Mouse (Mus musculus) forebrain, embryonic 15.5 days (tissue): Measurements from ENCODE around the gene Smg7. TPM values are rescaled to one million over a fixed set of nuclear protein-coding genes. Genes with fewer than 3 reads are reported as not detected.

Experiments used
- ATAC-seq: fragments of 200-750 bp; cut with Nextera tagmentation; replicated peaks from 2 replicates; pipeline ENCODE4 v1.8.0; 2017; ENCODE audit warnings: mild to moderate bottlenecking, moderate TSS enrichment, moderate library complexity
- H3K27ac ChIP-seq: fragments of 300-500 bp; sonication (generic); replicated peaks from 2 replicates; pipeline ENCODE4 v1.5.1; 2015; ENCODE audit warnings: mild to moderate bottlenecking, inconsistent platforms
- H3K27me3 ChIP-seq: fragments of 300-500 bp; sonication (generic); 2 replicates; pipeline ENCODE4 v1.6.1; 2015; ENCODE audit warnings: inconsistent platforms
- H3K36me3 ChIP-seq: fragments of 300-500 bp; sonication (generic); 2 replicates; pipeline ENCODE4 v1.6.1; 2015; ENCODE audit warnings: mild to moderate bottlenecking, inconsistent platforms
- H3K4me1 ChIP-seq: fragments of 300-500 bp; sonication (generic); 2 replicates; pipeline ENCODE4 v1.6.1; 2015; ENCODE audit warnings: inconsistent platforms
- H3K4me2 ChIP-seq: fragments of 300-500 bp; sonication (generic); replicated peaks from 2 replicates; pipeline ENCODE4 v1.6.1; 2015; ENCODE audit warnings: mild to moderate bottlenecking, inconsistent platforms
- H3K4me3 ChIP-seq: fragments of 300-500 bp; sonication (generic); 2 replicates; pipeline ENCODE4 v1.5.1; 2015; ENCODE audit warnings: mild to moderate bottlenecking, inconsistent platforms
- H3K9ac ChIP-seq: fragments of 300-500 bp; sonication (generic); replicated peaks from 2 replicates; pipeline ENCODE4 v1.6.1; 2015; ENCODE audit warnings: mild to moderate bottlenecking, inconsistent platforms
- H3K9me3 ChIP-seq: fragments of 300-500 bp; sonication (generic); 2 replicates; pipeline ENCODE4 v1.6.1; 2016; ENCODE audit warnings: inconsistent platforms
- WGBS: fragments of 180-500 bp; shearing (Covaris S2); methylation state at CpG from one replicate; pipeline ENCODE4 v1.1.7; 2015; ENCODE audit warnings: mixed read lengths; 5-methylcytosine and 5-hydroxymethylcytosine counted together
- polyA plus RNA-seq: library from polyadenylated mRNA; unstranded; fragments of >200 nt; fragmentation: Nextera tagmentation; extraction: Ambion mirVana; gene quantifications from 2 replicates; pipeline ENCODE4 v1.2.1, GENCODE M21; 2015

Smg7 gene
- polyA plus RNA-seq, 1 experiment from 2014 or later: 30.8 TPM

DNA sequence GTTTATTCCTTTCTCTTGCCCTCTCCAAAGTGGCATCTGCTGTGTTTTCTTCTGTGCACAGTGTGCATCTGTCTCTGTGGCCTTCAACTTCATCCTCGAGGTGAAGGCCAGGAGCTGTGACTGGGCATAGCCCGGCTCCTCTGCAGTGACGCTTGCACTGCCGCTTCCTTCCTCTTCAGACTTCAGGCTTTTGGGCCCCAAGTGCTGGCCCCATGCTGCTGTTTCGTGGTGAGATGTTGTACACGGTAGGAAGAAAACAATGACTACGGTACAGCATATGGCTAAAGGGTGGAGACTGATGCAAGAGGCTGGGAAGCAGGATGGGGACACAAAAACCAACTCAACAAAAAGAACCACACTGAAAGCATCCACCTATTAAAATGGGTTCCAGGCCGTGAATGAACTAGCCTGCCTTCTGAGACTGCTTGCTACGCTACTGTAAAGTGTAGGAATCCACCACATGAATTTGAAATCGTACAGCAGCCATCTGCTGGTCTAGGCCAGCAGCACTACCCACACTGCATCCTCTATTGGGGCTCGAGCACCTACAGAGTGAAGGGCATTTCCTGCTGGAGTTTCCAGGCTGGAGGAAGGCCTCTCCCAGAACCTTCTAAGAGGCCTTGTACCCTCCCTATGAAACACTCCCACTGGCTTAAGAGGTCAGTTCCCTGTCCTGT is 64.3 kb downstream of the Smg7 start:
- H3K27me3 ChIP-seq: no peaks in the 10 kb centered on the region
- H3K4me1 ChIP-seq: no peaks in the 10 kb centered on the region
- H3K9me3 ChIP-seq: no peaks in the 10 kb centered on the region
- no peak overlapping the region for H3K27ac ChIP-seq
- peaks cover 57% of the 10 kb centered on the region for H3K36me3 ChIP-seq
- no peak overlapping the region for H3K9ac ChIP-seq
- no peak for ATAC-seq
- H3K4me3 ChIP-seq: no peak overlapping the region
- no peak overlapping the region for H3K4me2 ChIP-seq
- 87% methylated on average over 11 of the region's 11 CpGs for WGBS

DNA sequence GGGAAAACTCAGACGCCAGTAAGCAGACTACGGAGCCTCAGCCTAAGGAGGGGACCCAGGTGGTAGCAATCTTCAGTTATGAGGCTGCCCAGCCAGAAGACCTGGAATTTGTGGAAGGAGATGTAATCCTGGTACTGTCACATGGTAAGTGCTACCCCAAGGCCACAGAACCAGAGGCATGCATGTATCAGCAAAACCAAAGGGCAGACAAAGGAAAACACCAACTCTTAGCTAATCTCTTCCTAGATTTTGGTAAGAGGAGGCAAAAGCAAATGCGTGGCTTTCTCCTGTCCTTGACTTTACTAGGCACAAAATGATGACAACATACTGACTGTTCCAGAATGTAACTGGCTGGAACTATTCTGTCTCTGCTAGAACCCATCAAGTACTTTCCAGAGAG is 67.4 kb downstream of the Smg7 start:
- H3K27ac ChIP-seq: no peak overlapping the region
- WGBS: 92% methylated on average over 3 of the region's 3 CpGs
- peaks cover 5% of the 10 kb centered on the region; the same call in 1 of the 2 replicates for H3K4me1 ChIP-seq
- H3K9me3 ChIP-seq: no peaks in the 10 kb centered on the region
- H3K4me2 ChIP-seq: no peak overlapping the region
- H3K4me3 ChIP-seq: no peak overlapping the region
- H3K9ac ChIP-seq: no peak overlapping the region
- no peaks in the 10 kb centered on the region for H3K27me3 ChIP-seq
- peaks cover 32% of the 10 kb centered on the region for H3K36me3 ChIP-seq
- ATAC-seq: no peak

DNA sequence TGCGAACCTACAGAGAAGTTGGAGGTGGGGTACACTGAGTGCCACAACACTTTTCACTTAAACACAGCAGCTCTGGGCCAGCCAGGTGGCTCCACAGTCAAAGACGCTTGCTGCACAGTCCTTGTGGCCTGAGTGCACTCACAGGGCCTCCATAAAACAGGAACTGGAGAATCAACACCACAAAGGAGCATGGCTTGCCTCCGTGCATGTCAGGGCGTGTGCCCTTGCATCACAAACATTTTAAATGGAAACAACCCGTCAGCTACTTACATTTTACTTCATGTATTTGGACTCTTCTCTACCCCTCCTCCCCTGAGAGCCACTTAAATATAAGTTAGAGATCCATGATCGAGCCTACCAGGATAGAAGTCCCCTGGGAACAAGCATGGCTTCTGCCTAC is 70.1 kb downstream of the Smg7 start:
- Histone ChIP-seq H3K4me1 (peaks cover 5% of the 10 kb centered on the region; the same call in 1 of the 2 replicates), H3K4me2 (no peak overlapping the region), H3K36me3 (peaks cover 11% of the 10 kb centered on the region), H3K4me3 (no peak overlapping the region), H3K9ac (no peak overlapping the region), H3K9me3 (no peaks in the 10 kb centered on the region), H3K27ac (no peak overlapping the region), H3K27me3 (no peaks in the 10 kb centered on the region)
- 90% methylated on average over 6 of the region's 6 CpGs for WGBS
- no peak for ATAC-seq

DNA sequence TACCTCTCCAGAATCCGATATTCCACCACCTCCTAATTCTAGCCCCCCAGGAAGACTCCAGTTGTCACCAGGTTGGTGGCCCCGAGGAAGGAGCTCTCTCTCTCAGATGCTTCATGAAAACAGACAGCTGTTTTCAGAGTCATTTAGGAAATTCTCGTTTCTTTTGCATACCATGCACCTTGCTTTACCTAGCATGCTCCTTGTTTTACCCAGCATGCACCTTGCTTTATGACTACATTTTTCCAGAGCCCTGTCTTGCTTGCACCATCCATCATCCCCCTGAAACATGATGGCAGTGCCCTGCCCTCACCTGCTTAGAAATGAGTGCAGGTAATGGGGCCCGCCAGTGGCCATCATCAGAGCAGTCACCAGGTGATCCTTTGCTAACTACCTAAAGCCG is 70.8 kb downstream of the Smg7 start:
- Histone ChIP-seq H3K27me3 (no peaks in the 10 kb centered on the region), H3K4me1 (peaks cover 5% of the 10 kb centered on the region; the same call in 1 of the 2 replicates), H3K4me2 (no peak overlapping the region), H3K9ac (no peak overlapping the region), H3K9me3 (no peaks in the 10 kb centered on the region), H3K27ac (peak overlapping the region; percentile 56; the same call in 1 of the 2 replicates), H3K4me3 (no peak overlapping the region), H3K36me3 (peaks cover 9% of the 10 kb centered on the region)
- ATAC-seq: no peak
- 82% methylated on average over 5 of the region's 5 CpGs for WGBS

DNA sequence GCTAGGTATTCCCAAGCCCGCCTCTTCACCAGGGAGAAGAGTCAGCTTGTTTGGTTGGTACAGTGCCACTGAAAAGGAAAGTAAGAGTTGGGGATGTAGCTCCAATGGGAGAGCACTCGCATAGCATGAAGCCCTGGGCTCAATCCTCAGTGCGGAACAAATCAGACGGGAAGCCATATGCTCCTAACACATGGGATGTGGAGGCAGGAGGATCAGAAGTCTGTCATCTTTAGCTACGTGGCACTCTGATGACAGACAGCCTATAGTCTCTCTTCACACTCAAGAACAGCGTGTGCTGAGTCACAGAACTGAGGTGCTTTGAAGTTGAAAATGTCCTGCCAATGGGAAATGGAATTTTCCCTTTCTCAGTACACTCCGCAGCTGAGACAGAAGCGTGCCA is 71.4 kb downstream of the Smg7 start:
- ATAC-seq: peak; percentile 80
- 66% methylated on average over 8 of the region's 8 CpGs for WGBS

DNA sequence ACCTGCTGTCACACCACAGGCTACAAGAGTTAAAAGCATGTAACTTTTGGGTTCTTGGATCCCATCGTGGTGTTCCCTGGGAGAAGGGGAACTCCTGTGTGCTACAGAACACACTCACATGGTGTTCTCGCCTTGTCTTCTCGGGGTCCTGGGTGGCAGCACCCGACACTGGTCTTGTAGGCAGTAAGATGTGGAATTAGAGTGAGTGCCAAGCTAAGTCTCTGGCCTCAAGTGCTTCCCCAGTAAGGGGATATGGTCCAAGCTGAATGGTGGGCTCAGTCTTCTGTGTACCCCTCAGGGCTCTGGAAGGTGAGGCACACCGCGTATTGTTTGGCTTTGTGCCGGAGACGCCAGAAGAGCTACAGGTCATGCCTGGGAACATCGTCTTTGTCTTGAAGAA is 72.4 kb downstream of the Smg7 start:
- Histone ChIP-seq H3K36me3 (peaks cover 2% of the 10 kb centered on the region; the same call in 1 of the 2 replicates), H3K4me3 (no peak overlapping the region), H3K9ac (no peak overlapping the region), H3K9me3 (no peaks in the 10 kb centered on the region), H3K4me1 (peaks cover 5% of the 10 kb centered on the region; the same call in 1 of the 2 replicates), H3K27me3 (no peaks in the 10 kb centered on the region), H3K27ac (no peak overlapping the region), H3K4me2 (no peak overlapping the region)
- ATAC-seq: no peak
- WGBS: 95% methylated on average over 9 of the region's 9 CpGs

More for the DNA sequence above, 71.4 kb downstream of the Smg7 start:
- Histone ChIP-seq H3K9me3 (no peaks in the 10 kb centered on the region), H3K27me3 (no peaks in the 10 kb centered on the region), H3K4me1 (peaks cover 5% of the 10 kb centered on the region; the same call in 1 of the 2 replicates), H3K36me3 (peaks cover 9% of the 10 kb centered on the region), H3K4me3 (no peak overlapping the region), H3K4me2 (no peak overlapping the region), H3K27ac (peak overlapping the region; percentile 56), H3K9ac (no peak overlapping the region)

DNA sequence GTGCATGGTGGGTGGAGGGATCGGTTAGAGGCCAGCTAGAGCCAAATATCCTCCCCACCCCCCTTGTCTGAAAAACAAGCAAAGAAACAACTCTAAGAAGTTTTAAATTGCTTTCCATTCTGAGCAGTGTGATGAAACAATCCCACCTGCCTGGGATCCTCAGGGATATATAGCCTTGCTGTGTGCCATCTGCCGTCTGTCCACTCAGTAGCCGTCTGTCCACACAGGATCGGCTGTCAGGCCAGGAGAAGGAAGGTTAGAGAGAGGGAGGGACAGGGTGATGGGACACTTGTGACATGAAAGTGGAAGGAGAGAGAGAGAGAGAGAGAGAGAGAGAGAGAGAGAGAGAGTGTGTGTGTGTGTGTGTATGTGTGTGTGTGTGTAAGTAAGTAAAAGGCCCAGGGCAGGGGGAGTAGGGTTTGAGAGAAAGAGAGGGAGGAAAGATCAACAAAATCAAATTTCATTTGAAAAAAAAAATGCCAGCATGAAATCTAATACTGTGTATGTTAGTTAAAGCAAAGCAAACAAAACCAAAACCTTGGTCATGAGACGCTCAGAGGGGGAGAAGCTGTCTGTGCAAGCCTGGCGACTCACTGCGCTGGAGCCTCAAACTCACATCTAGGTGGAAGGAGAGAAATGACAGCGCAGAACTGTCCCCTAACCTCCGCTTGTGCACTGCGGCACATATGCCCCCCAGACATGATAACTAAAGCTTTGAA is 73.7 kb downstream of the Smg7 start:
- no peak for ATAC-seq
- no peaks in the 10 kb centered on the region for H3K27me3 ChIP-seq
- no peak overlapping the region for H3K4me3 ChIP-seq
- H3K9me3 ChIP-seq: no peaks in the 10 kb centered on the region
- H3K36me3 ChIP-seq: 0 out of 2 replicates have a peak, but pooled peaks cover 2% of the 10 kb centered on the region
- H3K4me1 ChIP-seq: peaks cover 5% of the 10 kb centered on the region; the same call in 1 of the 2 replicates
- no peak overlapping the region for H3K27ac ChIP-seq
- WGBS: 89% methylated on average over 10 of the region's 10 CpGs
- H3K9ac ChIP-seq: no peak overlapping the region
- no peak overlapping the region for H3K4me2 ChIP-seq

DNA sequence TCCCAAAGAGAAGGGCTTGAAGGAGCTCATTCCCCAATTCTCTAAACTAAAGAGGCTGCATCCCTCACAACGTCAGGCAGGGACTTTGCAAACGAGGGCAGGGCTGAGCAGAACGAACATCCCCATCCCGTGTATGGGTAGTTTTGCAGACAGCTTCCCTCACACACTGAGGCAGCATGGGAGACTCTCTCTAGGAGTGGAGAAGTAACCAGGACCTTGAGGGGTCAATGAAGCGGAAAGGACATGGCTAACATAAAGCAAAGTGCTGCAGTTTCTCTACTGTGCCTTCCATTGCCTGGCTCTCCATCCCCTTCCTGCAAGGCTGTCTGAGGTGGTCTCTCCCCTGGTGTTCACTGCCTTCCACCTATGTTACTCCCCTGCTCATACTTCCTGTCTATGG is 74.3 kb downstream of the Smg7 start:
- H3K9me3 ChIP-seq: no peaks in the 10 kb centered on the region
- no peak overlapping the region for H3K4me2 ChIP-seq
- H3K4me3 ChIP-seq: no peak overlapping the region
- no peak overlapping the region for H3K9ac ChIP-seq
- peaks cover 5% of the 10 kb centered on the region; the same call in 1 of the 2 replicates for H3K4me1 ChIP-seq
- no peak overlapping the region for H3K27ac ChIP-seq
- 0 out of 2 replicates have a peak, but pooled peaks cover 2% of the 10 kb centered on the region for H3K36me3 ChIP-seq
- no peak for ATAC-seq
- 63% methylated on average over 5 of the region's 5 CpGs for WGBS
- H3K27me3 ChIP-seq: no peaks in the 10 kb centered on the region

DNA sequence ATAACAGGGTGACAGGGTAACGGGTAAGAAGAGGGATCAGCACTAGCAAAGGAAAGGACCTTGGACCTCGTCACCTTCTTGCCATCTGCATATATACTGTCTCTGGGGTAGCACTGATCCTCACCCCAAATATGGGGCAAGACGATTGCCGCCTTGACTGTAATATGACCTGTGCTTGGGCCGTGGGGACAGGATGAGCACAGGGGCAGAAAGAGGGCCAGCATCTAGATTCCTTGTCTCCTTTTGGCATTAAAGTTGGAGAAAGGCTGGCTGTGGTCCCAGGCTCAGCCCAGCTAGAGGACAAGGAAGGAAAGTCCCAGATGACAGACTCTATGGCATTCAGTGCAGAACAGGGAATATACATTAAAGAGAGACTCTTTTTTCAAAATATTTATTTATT is 76.0 kb downstream of the Smg7 start:
- no peak for ATAC-seq
- Histone ChIP-seq H3K4me3 (no peak overlapping the region), H3K9ac (no peak overlapping the region), H3K27me3 (no peaks in the 10 kb centered on the region), H3K4me2 (no peak overlapping the region), H3K36me3 (no peaks in the 10 kb centered on the region), H3K27ac (no peak overlapping the region), H3K9me3 (no peaks in the 10 kb centered on the region), H3K4me1 (peaks cover 5% of the 10 kb centered on the region; the same call in 1 of the 2 replicates)
- WGBS: 88% methylated on average over 5 of the region's 5 CpGs

DNA sequence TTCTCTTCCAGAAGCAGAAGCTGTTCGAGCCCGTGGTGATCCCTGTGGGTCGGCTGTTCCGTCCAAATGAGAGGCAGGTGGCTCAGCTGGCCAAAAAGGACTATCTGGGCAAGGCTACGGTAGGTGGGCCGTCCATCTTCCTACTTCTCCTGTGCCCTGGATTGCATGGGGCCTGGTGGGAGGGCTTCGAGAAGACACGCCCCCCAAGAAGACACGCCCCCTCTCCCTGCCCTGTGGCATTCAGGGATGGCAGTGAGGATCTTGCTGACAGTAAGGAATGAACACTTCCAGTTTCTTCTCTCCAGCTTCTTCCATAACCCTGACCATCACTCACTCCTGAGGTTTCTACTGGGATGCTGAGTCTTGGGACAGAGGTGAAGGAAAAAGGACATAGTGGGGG is 78.2 kb downstream of the Smg7 start:
- Histone ChIP-seq H3K9ac (no peak overlapping the region), H3K9me3 (no peaks in the 10 kb centered on the region), H3K27me3 (no peaks in the 10 kb centered on the region), H3K4me1 (no peaks in the 10 kb centered on the region), H3K4me2 (no peak overlapping the region), H3K27ac (no peak overlapping the region), H3K36me3 (no peaks in the 10 kb centered on the region), H3K4me3 (no peak overlapping the region)
- 76% methylated on average over 9 of the region's 9 CpGs for WGBS
- no peak for ATAC-seq

DNA sequence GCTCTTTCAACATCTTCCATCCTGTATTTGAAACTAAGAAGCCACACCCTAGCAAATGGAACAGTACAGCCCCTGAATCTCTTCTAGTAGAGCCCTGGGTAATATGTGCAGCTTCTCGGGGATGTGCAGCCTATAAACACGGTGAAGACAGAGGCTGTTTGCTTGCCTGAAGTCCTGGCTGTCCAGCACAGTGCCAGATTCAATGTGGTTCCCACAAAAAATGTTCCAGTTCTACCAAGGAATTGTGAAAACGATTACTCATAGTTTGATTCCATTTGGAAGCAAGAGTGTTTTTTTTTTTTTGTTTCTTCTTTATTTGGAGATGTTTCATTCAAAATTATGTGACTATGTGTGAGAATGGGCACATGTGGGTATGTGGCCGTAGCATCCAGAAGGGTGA is 80.7 kb downstream of the Smg7 start:
- ATAC-seq: no peak
- Histone ChIP-seq H3K9me3 (no peaks in the 10 kb centered on the region), H3K4me2 (no peak overlapping the region), H3K36me3 (no peaks in the 10 kb centered on the region), H3K27me3 (no peaks in the 10 kb centered on the region), H3K4me3 (no peak overlapping the region), H3K27ac (no peak overlapping the region), H3K4me1 (peaks cover 15% of the 10 kb centered on the region), H3K9ac (no peak overlapping the region)
- 93% methylated on average over 4 of the region's 4 CpGs for WGBS

DNA sequence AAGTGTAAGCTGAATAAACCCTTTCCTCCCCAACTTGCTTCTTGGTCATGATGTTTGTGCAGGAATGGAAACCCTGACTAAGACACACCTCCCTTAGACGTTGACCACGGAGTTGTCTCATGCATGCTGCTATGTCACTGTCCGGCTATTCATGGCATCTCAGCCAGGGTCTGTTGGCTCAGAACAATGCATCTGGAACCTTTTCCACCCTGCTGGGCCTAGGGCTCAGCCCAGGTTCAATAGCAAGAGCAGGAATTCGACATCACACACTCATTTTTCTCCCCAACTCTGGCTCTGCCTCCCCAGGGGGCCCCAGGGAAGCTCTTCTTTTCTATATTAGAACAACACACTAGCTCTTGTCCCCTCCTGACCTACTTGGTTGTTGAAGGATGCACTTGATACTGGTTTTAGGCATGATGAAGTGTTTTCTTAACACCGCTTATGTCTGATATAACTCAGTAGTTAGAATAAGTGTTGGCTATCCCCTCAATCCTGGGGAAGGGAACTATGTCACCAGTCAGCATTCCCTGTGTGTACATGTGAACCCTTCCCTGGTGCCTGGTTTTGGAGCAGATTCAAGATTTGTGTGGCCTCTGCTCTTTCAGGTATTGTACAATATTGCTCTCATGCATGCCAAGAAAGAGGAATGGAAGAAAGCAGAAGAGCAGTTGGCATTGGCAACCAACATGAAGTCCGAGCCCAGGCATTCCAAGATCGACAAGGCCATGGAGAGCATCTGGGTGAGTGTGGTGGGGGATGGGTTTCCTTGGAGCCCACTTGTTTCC is 81.3 kb downstream of the Smg7 start:
- ATAC-seq: no peak
- H3K4me1 ChIP-seq: peaks cover 22% of the 10 kb centered on the region
- H3K9me3 ChIP-seq: no peaks in the 10 kb centered on the region
- no peak overlapping the region for H3K27ac ChIP-seq
- H3K9ac ChIP-seq: no peak overlapping the region
- H3K27me3 ChIP-seq: no peaks in the 10 kb centered on the region
- no peak overlapping the region for H3K4me2 ChIP-seq
- WGBS: 75% methylated on average over 7 of the region's 7 CpGs
- H3K4me3 ChIP-seq: no peak overlapping the region
- H3K36me3 ChIP-seq: no peaks in the 10 kb centered on the region
